Mouse (Mus musculus): ENCODE measurements around the gene Naxe. TPM values are rescaled to one million over a fixed set of nuclear protein-coding genes. Genes with fewer than 3 reads are reported as not detected.
A peak's percentile ranks its signal among the peaks of the same experiment; 100 is the strongest.

The Naxe gene
- total RNA-seq (2021) = 10 to 100 TPM; 60.8 to 64.2 TPM
- long read RNA-seq, experiment 1, transcript Naxe-201 (6 exons, 908 nt) = major isoform, 39 of 66 reads
- long read RNA-seq, experiment 1, partial matches to known transcripts = 15 of 66 reads
- long read RNA-seq, experiment 1, other reads (novel, unspliced or antisense) = 12 of 66 reads
- long read RNA-seq, experiment 2, transcript Naxe-201 (6 exons, 908 nt) = major isoform, 23 of 45 reads
- long read RNA-seq, experiment 2, partial matches to known transcripts = 16 of 45 reads
- long read RNA-seq, experiment 2, other reads (novel, unspliced or antisense) = 6 of 45 reads

DNA sequence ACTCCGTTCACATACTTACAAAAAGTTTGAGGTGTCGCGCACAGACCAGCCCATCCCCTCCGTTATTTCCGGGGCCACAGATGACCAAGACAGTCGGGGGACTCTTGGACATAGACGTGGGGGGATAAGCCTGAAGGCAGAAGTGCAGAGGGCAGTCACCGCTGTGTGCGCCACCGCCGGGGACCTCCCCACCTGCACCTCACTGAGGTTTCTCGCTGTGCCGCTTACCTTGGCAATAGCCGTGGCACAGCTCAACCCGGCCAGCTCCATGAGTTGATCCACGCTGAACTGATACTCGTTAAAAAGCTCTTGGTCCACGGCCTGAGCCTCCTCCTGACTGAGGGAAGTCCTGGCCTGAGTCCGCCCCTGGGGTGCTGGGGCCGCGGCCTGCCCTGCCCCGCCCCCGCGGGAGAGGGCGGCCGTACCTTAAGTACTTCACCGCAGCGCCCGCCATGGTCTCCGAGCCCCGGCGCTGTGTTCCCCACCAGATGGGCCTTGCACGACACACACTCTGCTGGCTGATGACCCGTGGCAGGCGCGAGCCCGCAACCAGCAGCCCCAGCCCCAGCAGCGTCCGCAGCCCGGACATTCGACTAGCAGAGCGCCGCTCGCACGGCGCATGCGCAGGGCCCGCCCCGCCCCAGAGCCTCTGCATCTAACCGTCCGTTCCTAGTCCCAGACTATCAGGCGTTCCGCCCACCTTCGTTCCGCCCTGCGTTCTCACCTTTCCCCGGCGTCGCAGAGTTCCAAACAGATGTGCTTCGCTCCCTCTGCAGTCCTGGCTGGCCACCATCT, at the start of gene Naxe:
Naxe (minus strand) TSS at position 594 of the 795 bp plus-strand sequence.
- intact Hi-C loops (cut with DNase I) = no loop called here

DNA sequence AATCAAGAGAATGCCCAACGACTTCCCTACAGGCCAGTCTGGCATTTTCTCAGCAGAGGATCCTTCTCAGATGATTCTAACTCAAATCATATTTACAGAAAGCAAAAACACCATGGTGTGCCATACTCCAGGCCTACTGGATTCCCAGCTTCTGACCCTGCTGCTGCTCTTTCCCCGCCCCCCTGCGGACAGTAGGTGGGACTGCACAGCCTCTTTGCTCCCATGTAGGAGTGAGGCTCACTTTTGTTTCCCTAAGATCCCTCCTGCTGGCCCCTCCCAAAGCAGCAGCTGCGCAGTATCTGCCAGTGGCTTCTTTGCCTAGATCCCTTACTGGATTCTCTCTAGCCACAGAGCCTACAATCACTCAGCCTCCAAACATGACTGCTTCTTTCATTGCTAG, 47.8 kb upstream of the Naxe start:
- no peak for DNase-seq (ENCODE audit: low spot score in 2 of 2)

More for the DNA sequence above, at the start of gene Naxe:
- DNase-seq (ENCODE audit: low spot score in 2 of 2) = peak; percentile 76 to 82

DNA sequence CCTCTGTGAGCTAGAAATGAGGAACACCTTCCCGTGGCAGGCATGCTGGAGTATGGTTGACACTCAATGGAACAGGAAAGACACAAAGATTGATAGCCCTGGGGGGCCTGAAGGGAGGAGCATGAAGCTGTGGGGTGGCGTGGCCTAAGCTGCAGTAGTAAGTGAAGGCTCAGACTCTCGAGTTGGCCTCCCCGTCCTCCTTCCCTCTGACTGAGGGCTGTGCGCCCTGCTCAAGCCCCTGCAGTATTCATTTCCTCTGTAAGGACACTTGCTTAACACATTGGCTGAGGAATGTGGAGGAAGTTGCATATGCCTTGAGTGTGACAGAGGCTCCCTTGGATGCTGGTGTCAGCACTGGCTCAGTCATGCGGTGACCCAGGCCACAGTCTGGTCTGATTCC, 44.3 kb upstream of the Naxe start:
- intact Hi-C loops (cut with DNase I) = no loop called here
- peak in 1 of 2 experiments; percentile 30 for DNase-seq (ENCODE audit: low spot score in 2 of 2)

More for the DNA sequence above, 47.8 kb upstream of the Naxe start:
- intact Hi-C loops (cut with DNase I) = no loop called here

DNA sequence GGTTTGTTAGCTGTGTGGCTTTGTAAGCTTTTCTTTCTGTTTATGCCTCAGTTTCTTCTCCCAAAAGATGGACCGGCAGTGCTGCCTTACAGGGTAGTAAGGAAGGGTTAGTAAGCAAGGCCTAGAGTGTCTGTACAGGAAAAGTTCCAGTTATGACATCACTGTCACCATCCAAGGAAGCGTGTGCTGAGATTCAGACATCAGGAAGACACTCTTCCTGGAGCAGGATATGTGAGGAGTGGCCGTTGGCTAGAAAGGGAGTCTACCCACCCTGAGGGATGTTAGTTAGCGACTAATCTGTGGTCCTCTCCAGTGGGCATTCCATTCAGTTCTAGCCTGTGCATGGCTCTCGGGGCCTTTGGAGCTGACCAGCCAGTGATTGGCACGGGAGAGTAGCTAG, 43.9 kb upstream of the Naxe start:
- intact Hi-C loops (cut with DNase I) = no loop called here
- no peak for DNase-seq (ENCODE audit: low spot score in 2 of 2)

DNA sequence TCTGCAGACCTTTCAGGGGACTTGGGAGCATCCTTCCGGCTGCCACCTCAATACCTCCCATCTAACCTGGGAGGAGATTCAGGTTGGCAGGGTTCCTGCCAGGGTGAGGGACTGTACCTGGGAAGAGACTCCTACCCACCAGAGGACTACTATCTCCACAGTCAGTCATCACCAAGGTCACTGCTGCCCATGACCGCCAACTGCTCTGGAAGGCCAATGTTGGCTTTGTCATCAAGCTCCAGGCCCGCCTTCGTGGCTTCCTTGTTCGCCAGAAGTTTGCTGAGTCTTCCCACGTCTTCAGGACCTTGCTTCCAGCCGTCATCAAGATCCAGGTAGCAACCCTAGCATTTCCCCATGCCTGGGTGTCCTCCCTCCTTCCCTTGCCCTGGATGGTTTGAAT, 43.4 kb upstream of the Naxe start:
- intact Hi-C loops (cut with DNase I) = no loop called here
- no peak for DNase-seq (ENCODE audit: low spot score in 2 of 2)

DNA sequence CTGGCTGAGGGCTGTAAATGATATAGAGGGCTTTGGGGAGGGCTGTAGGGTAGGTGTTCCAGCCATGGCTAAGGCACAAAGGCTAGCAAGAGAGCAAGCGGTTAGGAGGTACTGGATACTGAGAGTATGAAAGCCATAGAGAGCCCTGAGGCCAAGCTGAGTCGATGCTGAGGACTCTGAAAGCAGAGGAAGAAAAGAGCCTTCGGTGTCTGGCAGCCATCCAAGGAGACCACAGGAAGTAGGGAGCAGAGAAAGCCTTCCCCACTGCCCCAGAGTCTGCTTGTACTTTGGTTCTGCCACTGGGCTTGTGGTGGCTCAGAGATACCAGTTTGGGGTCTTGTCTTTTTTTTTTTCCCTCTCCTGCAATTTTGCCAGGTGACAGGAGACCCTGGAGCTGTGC, 42.0 kb upstream of the Naxe start:
- intact Hi-C loops (cut with DNase I) = no loop called here
- peak in 1 of 2 experiments; percentile 31 for DNase-seq (ENCODE audit: low spot score in 2 of 2)

DNA sequence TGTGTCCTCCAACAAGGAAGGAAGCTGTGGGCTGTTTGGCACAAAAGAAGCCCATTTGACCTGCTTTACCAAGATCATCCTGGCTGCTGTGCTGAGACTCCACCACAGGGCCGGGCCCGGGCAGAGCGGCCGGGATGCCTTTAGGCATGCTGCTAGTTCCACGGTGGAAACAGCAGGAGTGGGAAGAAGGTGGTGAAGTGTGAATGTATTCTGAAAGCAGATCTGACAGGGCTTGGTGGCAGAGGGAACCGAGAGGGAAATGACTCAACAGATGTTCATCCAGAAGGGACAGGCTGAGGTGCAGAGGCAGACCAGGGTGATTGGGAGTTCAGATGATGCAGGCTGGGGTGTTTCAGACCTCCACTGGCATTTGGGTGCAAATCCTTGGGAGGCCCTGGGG, 39.4 kb upstream of the Naxe start:
- no peak for DNase-seq (ENCODE audit: low spot score in 2 of 2)
- intact Hi-C loops (cut with DNase I) = no loop called here

DNA sequence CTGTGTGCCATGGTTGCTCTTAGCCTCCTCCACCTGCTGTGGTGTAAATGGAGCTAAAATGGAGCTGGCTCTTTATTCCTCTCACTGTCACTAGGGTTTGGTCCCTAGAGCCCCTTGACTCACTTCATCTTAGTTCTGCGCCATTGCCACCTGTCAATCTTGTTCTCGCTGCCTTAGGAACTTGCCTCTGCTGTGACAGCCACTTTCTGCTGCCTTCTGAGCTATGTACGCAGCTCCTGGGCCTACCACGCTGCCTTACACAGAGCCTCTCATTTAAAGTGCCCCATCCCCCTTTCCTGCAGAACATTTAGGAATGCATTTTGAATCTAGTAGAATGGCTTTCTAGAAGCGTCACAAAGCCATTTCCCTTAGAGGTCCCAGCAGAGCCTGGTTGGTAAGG, 35.8 kb upstream of the Naxe start:
- DNase-seq (ENCODE audit: low spot score in 2 of 2) = no peak
- intact Hi-C loops (cut with DNase I) = loop anchor here (5.0 kb wide), 1 partner anchor 38 kb away; no protein-coding TSS in a partner anchor

DNA sequence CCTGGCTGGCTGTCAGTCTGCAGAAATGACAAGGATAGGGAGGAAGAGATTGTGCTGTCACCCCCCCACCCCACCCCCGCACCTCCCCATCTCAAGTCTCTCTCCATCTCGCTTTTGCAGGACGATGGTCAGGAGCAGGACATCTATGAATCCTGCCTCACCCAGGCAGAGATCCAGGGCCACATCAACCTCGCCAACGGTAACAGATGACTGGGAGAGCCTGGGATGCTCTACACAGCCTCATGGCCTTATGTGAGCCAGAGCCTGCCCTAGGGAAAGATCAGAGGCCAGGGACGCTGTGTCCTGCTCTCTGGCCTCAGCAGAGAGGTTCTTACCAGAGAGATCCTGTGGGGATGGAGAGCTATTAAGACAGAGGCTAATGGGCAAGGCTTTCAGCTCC, 32.3 kb upstream of the Naxe start:
- DNase-seq (ENCODE audit: low spot score in 2 of 2) = no peak
- intact Hi-C loops (cut with DNase I) = loop anchor here (5.0 kb wide), 1 partner anchor 42 kb away; no protein-coding TSS in a partner anchor

DNA sequence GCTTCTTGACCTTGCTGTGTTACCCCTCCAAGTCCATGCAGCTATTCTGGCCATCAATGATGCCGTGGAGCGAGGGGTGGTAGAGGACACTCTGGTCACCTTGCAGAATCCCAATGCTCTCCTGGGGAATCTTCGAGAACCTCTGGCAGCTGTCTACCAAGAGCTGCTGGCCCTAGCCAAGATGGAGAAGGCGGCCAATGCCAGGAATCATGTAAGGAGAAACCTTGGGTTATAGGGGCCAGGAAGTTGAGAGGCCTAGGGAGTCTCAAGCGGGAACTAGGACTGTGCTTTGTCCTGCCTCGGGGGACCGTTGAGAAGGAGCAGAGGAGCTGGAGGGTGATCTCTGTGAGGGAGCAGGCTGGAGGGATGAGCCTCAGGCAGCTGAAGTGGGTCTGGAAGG, 31.8 kb upstream of the Naxe start:
- intact Hi-C loops (cut with DNase I) = loop anchor here (5.0 kb wide), 1 partner anchor 42 kb away; no protein-coding TSS in a partner anchor
- no peak for DNase-seq (ENCODE audit: low spot score in 2 of 2)

DNA sequence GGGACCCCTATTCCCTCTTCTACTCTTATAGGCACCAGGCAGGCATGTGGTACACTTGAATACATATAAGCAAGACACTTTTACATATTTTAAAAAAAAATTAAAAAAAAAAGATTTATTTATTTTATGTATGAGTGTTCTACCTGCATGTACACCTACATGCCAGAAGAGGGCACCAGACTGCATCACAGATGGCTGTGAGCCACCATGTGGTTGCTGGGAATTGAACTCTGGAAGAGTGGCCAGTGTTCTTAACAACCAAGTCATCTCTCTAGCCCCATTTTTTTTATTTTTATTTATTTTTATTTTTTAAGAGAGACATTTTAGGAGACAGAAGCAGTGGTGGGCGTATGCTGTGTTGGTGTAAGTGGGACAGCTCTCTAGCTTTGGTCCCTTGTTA, 29.4 kb upstream of the Naxe start:
- intact Hi-C loops (cut with DNase I) = loop anchor here (5.0 kb wide), 2 partner anchors 85 to 155 kb away; no protein-coding TSS in a partner anchor
- DNase-seq (ENCODE audit: low spot score in 2 of 2) = no peak

DNA sequence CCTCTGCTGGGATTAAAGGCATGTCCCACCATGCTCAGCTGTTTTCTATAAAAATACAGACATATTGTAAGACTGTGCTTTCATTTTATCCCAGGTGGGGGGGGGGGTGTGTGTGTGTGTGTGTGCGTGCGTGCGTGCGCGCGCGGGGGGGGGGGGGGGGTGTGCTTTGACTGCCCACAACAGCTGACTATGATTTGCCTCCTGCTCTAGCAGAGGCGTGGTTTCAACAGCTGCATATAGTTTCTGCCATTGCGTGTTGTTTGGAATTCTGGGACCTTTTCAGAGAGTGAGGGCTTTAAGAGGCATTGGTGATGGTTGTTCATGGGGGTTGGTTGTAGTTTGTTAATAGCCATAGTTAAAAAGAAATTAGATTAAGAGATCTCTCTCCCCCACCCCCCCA, 27.2 kb upstream of the Naxe start:
- DNase-seq (ENCODE audit: low spot score in 2 of 2) = no peak
- intact Hi-C loops (cut with DNase I) = loop anchor here (5.0 kb wide), 2 partner anchors 87 to 157 kb away; no protein-coding TSS in a partner anchor

DNA sequence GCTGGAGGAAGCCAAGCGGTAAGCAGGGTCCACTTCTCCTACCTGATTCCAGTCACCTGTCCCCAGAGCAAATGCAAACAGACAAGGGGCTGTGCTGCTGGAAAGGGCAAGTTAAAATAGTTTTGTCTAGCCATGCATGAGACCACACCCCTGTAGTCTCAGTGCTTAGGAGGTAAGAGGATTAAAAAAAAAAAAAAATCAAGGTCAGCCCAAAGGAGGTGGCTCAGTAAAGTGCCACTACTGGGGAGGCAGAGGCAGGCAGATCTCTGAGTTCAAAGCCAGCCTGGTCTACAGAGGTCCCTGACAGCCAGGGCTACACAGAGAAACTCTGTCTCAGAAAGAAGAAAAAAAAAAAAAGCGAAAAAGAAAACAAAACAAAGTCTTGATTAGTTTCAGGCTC, 25.7 kb upstream of the Naxe start:
- intact Hi-C loops (cut with DNase I) = no loop called here

DNA sequence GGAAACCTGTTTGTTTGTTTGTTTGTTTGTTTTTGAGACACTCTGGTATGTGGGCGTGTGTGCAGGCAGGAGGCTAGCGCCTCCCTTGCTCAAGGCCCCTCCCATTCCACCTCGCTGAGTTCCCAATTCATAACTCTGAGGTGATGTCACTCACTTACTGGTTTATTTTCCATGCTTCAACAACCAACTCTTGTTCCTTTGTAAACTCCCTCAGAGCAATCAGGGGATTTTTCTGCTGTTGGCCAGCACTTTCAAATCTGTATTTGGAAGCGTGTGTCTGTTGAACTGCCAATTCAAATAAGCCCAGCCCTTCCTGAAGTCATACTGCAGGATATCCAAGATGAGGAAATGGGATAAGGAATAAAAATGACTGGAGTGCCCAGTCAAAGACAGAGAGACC, 24.4 kb upstream of the Naxe start:
- DNase-seq (ENCODE audit: low spot score in 2 of 2) = no peak
- intact Hi-C loops (cut with DNase I) = no loop called here

More for the DNA sequence above, 25.7 kb upstream of the Naxe start:
- no peak for DNase-seq (ENCODE audit: low spot score in 2 of 2)

DNA sequence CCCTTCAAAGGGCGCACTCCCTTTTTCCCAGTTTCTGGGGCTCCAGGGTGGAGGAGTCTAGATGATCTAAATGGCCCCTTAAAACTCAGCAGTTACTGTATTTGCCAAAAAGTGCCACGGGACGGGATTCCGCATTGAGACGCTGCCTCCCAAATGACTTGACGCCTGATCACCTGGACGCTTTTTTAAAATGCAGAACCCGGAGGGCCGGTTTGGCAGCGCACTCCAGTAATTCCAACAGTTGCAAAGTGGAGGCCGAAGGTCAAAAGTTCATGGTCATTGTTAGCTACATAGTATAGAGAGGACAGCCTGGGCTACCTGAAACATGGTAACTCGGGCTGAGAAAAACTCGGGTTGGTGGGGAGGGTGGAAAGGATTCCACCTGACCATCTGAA, 23.9 kb upstream of the Naxe start:
- DNase-seq (ENCODE audit: low spot score in 2 of 2) = no peak
- intact Hi-C loops (cut with DNase I) = no loop called here

DNA sequence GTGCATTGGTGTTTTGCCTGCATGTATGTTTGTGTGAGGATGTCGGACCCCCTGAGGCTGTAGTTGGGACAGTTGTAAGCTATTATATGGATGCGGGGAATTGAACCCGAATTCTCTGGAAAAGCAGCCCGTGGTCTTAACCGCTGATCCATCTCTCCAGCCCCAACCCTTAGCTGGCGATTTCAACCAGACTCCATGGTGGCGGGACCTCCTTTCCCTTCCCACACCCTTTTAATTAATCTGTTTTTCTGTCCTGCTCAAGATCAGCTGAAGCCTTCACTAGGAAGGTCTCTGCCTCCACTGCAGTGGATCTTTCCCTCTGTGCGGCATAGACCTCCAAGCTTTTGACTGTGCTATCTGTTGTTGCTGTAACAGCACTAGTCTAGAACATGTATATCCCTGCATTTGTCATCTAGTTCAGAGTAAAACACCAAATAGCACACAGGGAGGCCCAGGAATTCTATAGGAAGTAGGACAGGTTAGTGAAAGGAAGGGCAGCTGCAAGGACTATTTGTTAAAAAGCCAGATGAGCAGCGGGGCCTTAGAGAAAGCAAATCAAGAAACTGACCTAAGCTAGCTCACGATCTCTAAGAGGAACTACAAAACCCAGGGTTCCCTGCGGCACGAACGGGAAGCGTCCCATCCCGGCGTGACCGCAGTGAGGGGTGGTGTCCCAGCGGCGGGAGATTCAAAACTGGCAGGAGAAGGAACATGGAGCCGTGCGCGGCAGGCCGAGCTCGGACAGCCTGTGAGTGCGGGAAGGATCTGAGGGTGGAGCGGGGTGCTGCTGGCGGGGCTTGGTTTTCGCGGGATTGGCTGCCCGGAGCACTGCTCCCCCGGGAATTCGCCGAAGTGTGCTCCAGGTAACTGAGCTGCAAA, 23.3 kb upstream of the Naxe start, which contains the start of gene Iqgap3:
Iqgap3 (plus strand) TSS at position 627 of the 879 bp plus-strand sequence.
- intact Hi-C loops (cut with DNase I) = no loop called here
- DNase-seq (ENCODE audit: low spot score in 2 of 2) = peak; percentile 87 to 90

DNA sequence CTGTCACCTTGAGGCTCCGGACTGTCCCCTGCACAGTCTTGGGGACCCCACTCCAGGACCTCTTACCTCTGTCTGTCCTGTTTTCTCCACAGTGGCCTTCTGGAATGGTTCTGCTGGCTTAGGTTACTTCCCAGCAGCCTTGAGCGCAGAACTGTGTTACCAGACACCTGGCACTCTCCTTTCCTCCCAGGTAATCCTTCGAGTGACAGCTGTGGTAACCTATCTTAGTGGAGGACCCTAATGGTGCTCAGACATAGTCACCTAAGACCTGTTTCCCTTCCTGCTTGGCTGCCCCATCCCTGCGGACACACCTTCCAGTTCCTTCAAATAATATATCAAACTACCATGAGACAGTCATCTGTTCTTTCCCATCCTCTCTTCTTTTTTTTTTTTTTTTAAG, 19.9 kb upstream of the Naxe start, which contains the start of gene Ttc24:
Ttc24 (minus strand) TSS at position 101 of the 400 bp plus-strand sequence.
- DNase-seq (ENCODE audit: low spot score in 2 of 2) = no peak
- intact Hi-C loops (cut with DNase I) = no loop called here

DNA sequence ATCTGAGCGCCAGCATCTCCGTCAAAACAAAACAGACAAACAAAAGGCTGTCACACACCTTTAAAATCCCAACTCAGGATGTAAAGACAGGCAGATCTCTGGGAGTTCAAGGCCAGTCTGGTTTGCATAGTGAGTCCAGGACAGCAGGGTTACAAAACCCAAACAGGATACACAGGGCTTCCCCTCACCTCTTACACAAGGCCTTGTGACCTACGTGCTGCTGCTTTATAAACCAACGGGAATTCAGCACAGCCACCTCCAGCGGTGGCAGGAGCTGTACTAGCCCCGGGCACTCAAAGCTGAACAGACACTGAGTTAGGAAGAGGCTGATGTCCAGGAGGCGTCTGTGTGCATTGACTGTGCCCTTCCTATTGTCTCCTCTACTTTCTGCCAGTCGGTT, 19.1 kb upstream of the Naxe start:
- intact Hi-C loops (cut with DNase I) = no loop called here
- no peak for DNase-seq (ENCODE audit: low spot score in 2 of 2)

DNA sequence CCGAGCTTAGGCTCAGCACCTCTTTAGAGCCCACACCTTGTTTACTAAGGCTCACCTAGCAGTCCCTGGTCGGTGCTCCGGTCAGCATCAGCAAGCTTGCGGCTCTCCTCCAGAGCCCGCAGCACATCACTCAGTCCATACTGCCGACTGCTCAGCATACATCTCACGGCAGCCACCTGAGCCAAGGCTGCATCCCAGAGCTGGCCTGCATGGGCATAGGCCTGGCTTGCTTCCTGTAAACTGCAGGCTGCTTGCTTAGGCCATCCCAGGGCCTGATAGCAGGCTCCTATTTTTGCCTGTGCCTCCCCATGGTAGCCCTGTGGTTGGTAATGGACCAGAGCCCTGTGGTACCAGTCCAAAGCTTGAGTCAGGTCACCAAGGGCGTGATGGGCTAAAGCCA, 16.5 kb upstream of the Naxe start:
- DNase-seq (ENCODE audit: low spot score in 2 of 2) = no peak
- intact Hi-C loops (cut with DNase I) = loop anchor here (5.0 kb wide), 1 partner anchor 102 kb away; the partner anchor contains the start of gene Nes
